Mouse (Mus musculus) stomach, postnatal 0 days (tissue): Measurements from ENCODE around the gene Dppa4.

Experiments used
- CTCF ChIP-seq: IDR thresholded peaks from 2 replicates; pipeline ENCODE4 v1.5.1; 2016; ENCODE audit warnings: antibody characterized with exemption, low read depth, mild to moderate bottlenecking, moderate library complexity
- EP300 ChIP-seq: optimal IDR thresholded peaks from 2 replicates; pipeline ENCODE3; 2016; ENCODE audit warnings: antibody characterized with exemption

DNA sequence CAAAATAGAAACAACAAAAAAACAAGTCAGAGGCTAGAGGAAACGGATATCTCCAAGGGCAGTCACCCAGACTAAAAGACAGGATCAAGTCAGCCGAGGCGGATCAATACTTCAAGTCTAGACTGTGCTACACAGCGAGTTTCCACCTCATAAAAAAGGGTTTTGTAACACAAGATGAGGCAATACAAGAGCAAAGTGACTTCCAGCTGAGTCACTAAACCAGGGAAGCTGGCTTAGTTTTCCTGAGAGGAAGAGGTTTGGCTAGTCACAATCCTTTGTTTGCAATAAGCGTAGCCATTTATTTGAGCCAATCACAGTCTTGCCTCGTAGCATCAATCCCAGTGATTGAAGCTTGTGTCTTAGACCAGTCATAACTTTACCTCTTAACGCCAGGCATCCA, 20.0 kb downstream of the Dppa4 start, which contains the start of gene Dppa2:
- TF ChIP-seq CTCF (no peak), EP300 (no peak)
